Mouse (Mus musculus) midbrain, embryonic 14.5 days (tissue): ENCODE results near the gene Fbln1. TPM values are rescaled to one million over a fixed set of nuclear protein-coding genes. Genes with fewer than 3 reads are reported as not detected.

ENCODE experiments used
- ATAC-seq: fragments of 200-750 bp; cut with Nextera tagmentation; 2 replicates; pipeline ENCODE4 v1.8.0; 2017; ENCODE audit warnings: moderate number of reproducible peaks, moderate library complexity; ENCODE audit not compliant: low FRiP score, low TSS enrichment
- DNase-seq: peaks from one replicate; pipeline ENCODE4 v3.0.0-alpha.2; 2015
- H3K27ac ChIP-seq: fragments of 300-500 bp; sonication (generic); replicated peaks from 2 replicates; pipeline ENCODE4 v1.5.1; 2014; ENCODE audit warnings: mild to moderate bottlenecking, low read depth, low read length, moderate library complexity
- H3K27me3 ChIP-seq: fragments of 300-500 bp; sonication (generic); 2 replicates; pipeline ENCODE4 v1.6.1; 2014; ENCODE audit warnings: low read length, control low read depth, mixed read lengths; ENCODE audit not compliant: control insufficient read depth, insufficient read depth
- H3K36me3 ChIP-seq: fragments of 300-500 bp; sonication (generic); 2 replicates; pipeline ENCODE4 v1.6.1; 2014; ENCODE audit warnings: low read length, control low read depth; ENCODE audit not compliant: control insufficient read depth, insufficient read depth
- H3K4me1 ChIP-seq: fragments of 300-500 bp; sonication (generic); 2 replicates; pipeline ENCODE4 v1.6.1; 2014; ENCODE audit warnings: mild to moderate bottlenecking, antibody characterized with exemption, low read length, control low read depth; ENCODE audit not compliant: control insufficient read depth, insufficient read depth
- H3K4me2 ChIP-seq: fragments of 300-500 bp; sonication (generic); 2 replicates; pipeline ENCODE4 v1.6.1; 2014; ENCODE audit warnings: mild to moderate bottlenecking, low read length, moderate library complexity
- H3K4me3 ChIP-seq: fragments of 300-500 bp; sonication (generic); replicated peaks from 2 replicates; pipeline ENCODE4 v1.5.1; 2014; ENCODE audit warnings: low read depth, low read length
- H3K9ac ChIP-seq: fragments of 300-500 bp; sonication (generic); replicated peaks from 2 replicates; pipeline ENCODE4 v1.6.1; 2014; ENCODE audit warnings: mild to moderate bottlenecking, low read length, moderate library complexity
- H3K9me3 ChIP-seq: fragments of 300-500 bp; sonication (generic); 2 replicates; pipeline ENCODE4 v1.6.1; 2016; ENCODE audit warnings: low read length, control low read depth, mixed read lengths; ENCODE audit not compliant: control insufficient read depth
- WGBS: fragments of 180-500 bp; shearing (Covaris S2); extraction: QIAGEN DNeasy Blood & Tissue Kit; methylation state at CpG from one replicate; pipeline ENCODE4 v1.1.7; 2014; 5-methylcytosine and 5-hydroxymethylcytosine counted together
- polyA plus RNA-seq: library from polyadenylated mRNA; unstranded; fragments of >200 nt; fragmentation: Nextera tagmentation; extraction: Ambion mirVana; gene quantifications from 2 replicates; pipeline ENCODE4 v1.2.1, GENCODE M21; 2014

Fbln1 gene
- polyA plus RNA-seq, 1 experiment from 2014 or later = 37.0 TPM

DNA sequence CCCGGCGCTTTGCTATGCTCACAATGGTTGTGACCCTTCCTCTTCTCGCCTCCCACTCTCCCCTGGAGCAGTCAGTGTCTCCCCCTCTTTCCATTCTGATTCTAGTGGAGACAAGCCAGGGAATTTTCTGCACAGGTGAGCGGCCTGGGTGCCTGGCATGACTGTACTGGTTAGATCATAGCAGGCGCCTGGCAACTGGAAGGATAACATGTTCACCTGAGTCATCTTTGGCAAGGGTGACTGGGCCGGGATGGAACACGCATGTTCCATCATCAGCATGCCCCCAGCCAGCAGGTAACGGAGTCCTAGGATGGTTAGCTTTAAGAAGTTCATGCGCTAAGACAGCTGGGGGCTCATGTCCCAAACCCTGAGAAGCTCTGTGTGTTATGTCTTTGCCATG is 93.2 kb downstream of the Fbln1 start:
- Histone ChIP-seq H3K9me3 (no peaks in the 10 kb centered on the region), H3K36me3 (no peaks in the 10 kb centered on the region), H3K4me3 (no peak overlapping the region), H3K4me1 (peaks cover 16% of the 10 kb centered on the region), H3K27me3 (no peaks in the 10 kb centered on the region), H3K9ac (no peak overlapping the region), H3K4me2 (no peak overlapping the region), H3K27ac (no peak overlapping the region)
- DNase-seq (no peak), ATAC-seq (no peak)
- WGBS = 93% methylated on average over 9 of the region's 9 CpGs

DNA sequence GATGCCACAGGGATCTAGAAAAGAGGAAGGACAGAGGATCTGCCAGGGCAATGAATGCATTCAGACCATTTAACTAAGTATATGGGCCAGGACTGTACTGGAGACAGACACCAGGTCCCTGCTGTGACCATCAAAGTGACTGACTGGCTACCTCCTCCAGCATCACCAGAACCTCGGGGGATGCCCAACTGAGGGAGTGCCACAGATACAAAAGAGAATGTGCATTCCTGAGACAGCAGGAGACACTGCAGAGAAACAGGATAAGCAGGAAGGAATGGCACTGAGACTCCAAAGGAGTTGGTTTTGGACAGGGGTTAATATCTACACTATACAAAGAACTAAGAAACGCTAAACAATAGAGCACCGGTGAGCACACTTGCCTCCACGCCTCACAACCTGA is 97.5 kb downstream of the Fbln1 start:
- 67% methylated on average over 4 of the region's 4 CpGs for WGBS

DNA sequence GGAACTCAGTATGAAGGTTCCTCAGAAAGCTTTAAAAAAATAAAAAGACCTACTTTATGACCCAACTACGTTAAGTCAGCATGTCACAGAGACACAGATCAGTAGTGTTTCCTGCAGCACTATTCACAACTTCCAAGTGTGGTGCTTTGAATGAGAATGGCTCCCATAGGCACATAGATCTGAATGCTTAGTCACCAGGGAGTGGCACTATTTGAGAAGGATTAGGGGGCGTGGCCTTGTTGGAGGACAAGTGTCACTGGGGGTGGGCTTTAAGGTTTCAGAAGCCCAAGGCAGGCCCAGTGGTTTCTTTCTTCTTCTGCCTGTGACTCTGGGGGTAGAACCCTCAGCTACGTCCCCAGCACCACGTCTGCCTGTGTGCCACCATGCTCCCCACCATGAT is 98.2 kb downstream of the Fbln1 start:
- Histone ChIP-seq H3K9me3 (no peaks in the 10 kb centered on the region), H3K4me1 (no peaks in the 10 kb centered on the region), H3K27ac (no peak overlapping the region), H3K4me2 (no peak overlapping the region), H3K27me3 (no peaks in the 10 kb centered on the region), H3K36me3 (no peaks in the 10 kb centered on the region), H3K4me3 (no peak overlapping the region), H3K9ac (no peak overlapping the region)
- ATAC-seq (no peak), DNase-seq (no peak)
- 87% methylated on average over 4 of the region's 4 CpGs for WGBS

More for the DNA sequence above, 97.5 kb downstream of the Fbln1 start:
- no peaks in the 10 kb centered on the region for H3K36me3 ChIP-seq
- no peaks in the 10 kb centered on the region for H3K9me3 ChIP-seq
- no peak overlapping the region for H3K27ac ChIP-seq
- H3K4me1 ChIP-seq = 0 out of 2 replicates have a peak, but pooled peaks cover under 1% of the 10 kb centered on the region
- ATAC-seq (no peak), DNase-seq (no peak)
- no peak overlapping the region for H3K4me2 ChIP-seq
- H3K4me3 ChIP-seq = no peak overlapping the region
- no peak overlapping the region for H3K9ac ChIP-seq
- H3K27me3 ChIP-seq = no peaks in the 10 kb centered on the region

DNA sequence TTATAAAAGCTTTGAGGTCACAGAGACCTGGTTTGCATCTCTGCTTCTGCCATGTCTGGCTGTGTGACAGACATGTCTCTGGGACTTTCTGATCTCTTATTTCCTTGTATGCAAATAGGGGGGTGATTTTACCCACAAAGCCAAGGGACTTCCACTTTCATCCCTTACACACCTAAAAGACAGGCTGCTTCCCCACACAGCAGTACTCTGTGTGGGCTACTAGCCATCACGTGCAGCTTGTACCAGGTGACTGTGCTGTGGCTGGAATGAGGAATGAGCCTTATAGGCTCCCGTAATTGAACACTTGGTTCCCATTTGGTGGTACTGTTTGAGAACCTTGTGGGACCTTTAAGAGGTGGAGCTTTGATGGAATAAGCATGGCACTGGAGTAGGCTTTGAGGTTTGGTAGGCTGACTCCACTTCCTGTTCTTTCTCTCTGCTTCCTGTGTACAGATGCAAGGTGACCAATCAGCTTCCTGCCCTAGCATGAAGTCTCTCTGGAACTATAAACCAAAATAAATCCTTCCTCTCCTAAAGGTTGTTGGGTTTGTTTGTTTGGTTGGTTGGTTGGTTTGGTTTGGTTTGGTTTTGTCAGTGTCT is 101.4 kb downstream of the Fbln1 start:
- no peaks in the 10 kb centered on the region for H3K4me1 ChIP-seq
- H3K36me3 ChIP-seq = no peaks in the 10 kb centered on the region
- 91% methylated on average over 2 of the region's 2 CpGs for WGBS
- no peak overlapping the region for H3K27ac ChIP-seq
- H3K9me3 ChIP-seq = no peaks in the 10 kb centered on the region
- no peaks in the 10 kb centered on the region for H3K27me3 ChIP-seq
- ATAC-seq (no peak), DNase-seq (no peak)
- no peak overlapping the region for H3K9ac ChIP-seq
- H3K4me2 ChIP-seq = no peak overlapping the region
- H3K4me3 ChIP-seq = no peak overlapping the region

DNA sequence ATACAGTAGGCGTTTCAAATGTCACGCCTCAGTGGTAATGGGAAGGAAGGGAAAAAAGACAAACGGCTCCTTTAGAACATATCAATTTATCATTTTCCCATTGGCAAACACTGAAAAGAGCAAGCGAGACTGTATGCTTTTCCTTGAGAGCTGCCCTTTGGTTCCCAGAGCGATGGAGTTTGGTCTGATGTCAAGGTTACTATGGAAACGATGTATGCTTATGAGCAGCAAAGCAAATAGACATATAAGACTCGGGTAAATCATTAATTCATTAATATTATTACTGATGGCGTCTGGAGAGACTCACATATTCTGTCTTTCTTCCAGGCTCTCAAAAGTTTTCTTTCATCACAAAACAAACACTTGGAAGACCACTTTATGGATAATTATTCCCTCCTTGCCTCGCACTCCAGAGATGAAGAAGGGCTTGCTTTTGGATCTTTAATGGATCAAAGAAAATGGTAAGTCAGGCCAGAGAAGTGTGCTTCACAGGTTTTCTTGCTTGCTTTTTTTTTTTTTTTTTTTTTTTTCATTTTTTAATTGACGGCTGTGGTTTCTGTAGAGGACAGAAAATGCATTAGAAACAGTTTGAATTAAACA is 105.4 kb downstream of the Fbln1 start:
- Histone ChIP-seq H3K27me3 (no peaks in the 10 kb centered on the region), H3K27ac (no peak overlapping the region), H3K9me3 (no peaks in the 10 kb centered on the region), H3K4me3 (no peak overlapping the region), H3K4me1 (no peaks in the 10 kb centered on the region), H3K9ac (no peak overlapping the region), H3K36me3 (no peaks in the 10 kb centered on the region), H3K4me2 (no peak overlapping the region)
- 60% methylated on average over 10 of the region's 10 CpGs for WGBS
- DNase-seq (peak; percentile 59), ATAC-seq (no peak)

DNA sequence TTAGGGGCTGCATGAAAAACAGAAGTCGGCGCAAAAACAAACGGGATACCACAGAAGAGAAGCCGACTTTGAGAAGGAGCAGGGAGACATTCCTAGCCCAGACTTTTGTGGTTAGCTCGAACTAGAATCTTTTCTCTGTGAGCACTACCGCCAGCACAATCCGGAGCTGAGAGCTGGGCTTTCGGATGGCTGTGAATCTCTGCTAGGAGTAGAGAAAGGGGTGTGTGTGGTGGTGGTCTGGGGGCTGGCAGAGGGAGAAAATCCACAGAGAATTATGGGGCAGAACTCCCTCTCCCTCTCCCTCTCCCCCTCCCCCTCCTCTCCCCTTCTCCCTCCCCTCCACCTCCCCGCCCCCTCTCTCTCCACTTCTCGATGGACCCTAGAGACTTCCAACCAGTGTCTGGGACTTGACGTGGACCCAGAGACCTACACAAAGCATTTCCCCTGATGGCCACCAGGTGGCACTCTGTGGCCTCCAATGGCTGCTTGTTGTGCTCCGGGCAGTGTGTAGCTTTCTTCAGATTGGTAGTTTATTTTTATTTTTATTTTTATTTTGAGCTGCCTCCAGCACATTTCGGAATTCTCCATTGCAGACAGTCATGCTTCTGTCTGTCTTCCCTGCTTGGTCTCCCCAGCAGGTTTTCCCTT is 109.8 kb downstream of the Fbln1 start:
- Histone ChIP-seq H3K4me2 (no peak overlapping the region), H3K27me3 (no peaks in the 10 kb centered on the region), H3K9me3 (no peaks in the 10 kb centered on the region), H3K36me3 (no peaks in the 10 kb centered on the region), H3K4me3 (no peak overlapping the region), H3K4me1 (no peaks in the 10 kb centered on the region), H3K9ac (no peak overlapping the region), H3K27ac (no peak overlapping the region)
- ATAC-seq (no peak), DNase-seq (peak; percentile 90)
- WGBS = 39% methylated on average over 12 of the region's 13 CpGs

DNA sequence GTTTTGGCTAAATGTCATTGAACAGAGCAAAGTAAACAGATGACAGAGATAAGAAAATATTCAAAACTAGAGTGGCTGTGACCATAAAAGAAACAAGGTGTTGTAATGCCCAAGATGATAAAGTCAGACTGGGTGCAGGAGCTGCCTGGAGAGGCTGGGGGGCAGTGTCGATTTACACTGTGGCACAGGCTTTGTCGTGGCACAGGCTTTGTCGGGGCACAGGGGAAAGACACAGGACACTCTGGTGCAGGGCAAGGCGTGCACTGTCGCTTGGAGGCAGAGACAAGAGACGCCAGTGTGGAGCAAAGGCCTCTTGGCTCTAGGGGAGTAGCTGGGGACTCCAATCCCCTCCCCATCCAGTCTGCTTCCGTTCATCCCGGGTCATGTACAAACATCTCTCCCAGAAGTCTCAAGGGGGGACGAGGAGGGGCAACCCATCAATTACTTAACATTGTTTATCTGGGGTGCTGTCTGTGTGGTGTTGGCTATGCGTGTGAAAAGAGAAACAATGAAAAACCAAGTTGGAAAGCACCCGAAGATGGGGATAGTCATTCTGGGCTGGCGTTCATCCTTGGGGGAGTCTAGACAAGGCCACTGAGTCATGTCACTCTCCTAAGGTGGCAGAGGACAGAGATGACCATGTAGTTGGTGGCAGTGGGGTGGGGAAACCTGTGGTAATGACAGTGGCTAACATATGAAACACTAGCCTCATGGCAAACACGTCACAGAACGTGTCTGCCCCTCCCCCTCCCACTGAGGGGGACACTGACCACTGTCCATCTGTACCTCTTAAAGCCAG is 110.8 kb downstream of the Fbln1 start:
- DNase-seq (peak; percentile 25), ATAC-seq (no peak)
- Histone ChIP-seq H3K9me3 (no peaks in the 10 kb centered on the region), H3K27me3 (no peaks in the 10 kb centered on the region), H3K4me3 (no peak overlapping the region), H3K4me2 (no peak overlapping the region), H3K27ac (no peak overlapping the region), H3K4me1 (no peaks in the 10 kb centered on the region), H3K36me3 (no peaks in the 10 kb centered on the region), H3K9ac (no peak overlapping the region)
- 58% methylated on average over 14 of the region's 14 CpGs for WGBS

DNA sequence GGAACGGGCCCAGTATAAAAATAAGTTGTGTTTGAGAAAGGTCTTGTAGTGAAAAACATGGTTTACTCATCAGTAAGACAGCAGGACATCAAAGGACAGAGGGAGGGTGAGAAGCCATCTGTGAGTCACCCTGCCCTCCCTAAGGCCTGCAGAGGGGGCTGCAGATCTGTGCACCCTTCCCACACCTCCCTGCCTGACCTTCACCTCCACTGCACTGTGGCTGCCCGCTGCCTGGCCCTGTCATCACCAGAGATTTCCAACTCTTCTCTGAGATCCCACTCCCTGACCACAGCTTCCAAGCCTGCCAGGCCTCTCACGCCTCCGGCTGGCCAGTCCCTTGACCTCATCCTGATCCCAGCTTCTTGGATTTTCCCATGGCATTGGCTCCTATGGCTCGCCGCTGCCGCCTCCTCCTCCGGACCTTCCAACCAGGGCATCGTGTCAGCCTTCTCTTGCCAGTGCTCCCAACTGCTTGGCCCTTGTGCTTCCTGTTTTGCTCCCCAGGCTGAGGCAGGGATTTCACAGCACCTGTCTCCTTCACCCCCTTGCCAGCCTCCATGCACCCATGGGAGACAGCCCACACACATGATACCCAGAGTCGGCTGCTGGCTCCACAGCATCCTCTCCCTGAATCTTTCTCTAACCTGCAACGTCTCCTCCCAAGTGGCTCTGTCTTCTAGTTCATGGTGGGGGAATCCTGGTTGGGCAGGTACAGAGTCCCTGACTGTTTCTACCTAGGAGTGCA is 114.3 kb downstream of the Fbln1 start:
- ATAC-seq = no peak
- WGBS = 82% methylated on average over 11 of the region's 11 CpGs
- H3K4me2 ChIP-seq = no peak overlapping the region
- no peaks in the 10 kb centered on the region for H3K4me1 ChIP-seq
- H3K9ac ChIP-seq = no peak overlapping the region
- H3K27me3 ChIP-seq = no peaks in the 10 kb centered on the region
- H3K9me3 ChIP-seq = no peaks in the 10 kb centered on the region
- H3K4me3 ChIP-seq = no peak overlapping the region
- no peaks in the 10 kb centered on the region for H3K36me3 ChIP-seq
- no peak overlapping the region for H3K27ac ChIP-seq
- no peak for DNase-seq
